Mouse (Mus musculus): Measurements from ENCODE around the gene Unc93a.
"Not testable (repeated sequence)": the region's sequence is repeated elsewhere in the genome, so short reads cannot be mapped to it uniquely, and the experiment has no call there.

DNA sequence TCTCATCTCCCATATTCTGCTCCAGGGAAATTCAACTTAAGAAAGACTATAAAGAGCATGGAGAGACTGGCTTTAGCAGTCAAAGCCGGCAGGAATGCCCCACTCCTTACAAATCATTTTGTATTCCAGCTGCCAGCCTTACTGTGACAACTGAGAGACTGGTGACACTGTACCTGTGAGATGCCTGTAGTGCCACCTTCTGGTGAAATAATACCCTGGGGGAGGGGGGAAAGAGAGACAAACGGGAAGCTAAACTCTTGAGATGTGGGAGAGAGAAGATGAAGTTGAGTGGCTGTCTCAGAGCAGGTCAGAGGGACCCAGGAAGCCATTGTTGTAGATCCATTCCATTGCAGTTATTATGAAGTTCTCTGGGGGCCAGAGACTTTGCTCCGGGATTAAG lies 42.4 kb upstream of the Unc93a start:
- TF ChIP-seq CTCF (IDR thresholded peaks at IDR 0.05; ENCODE audit: borderline replicate concordance, extremely low read depth, insufficient read depth, insufficient read length); POLR2A (IDR thresholded peaks at IDR 0.05; ENCODE audit: borderline replicate concordance, extremely low read depth, insufficient read depth, insufficient read length, poor library complexity, severe bottlenecking): not testable (repeated sequence)

All from brain, embryonic 14.5 days (tissue).